Mouse (Mus musculus) ES-Bruce4 (cell line): Measurements from ENCODE around the gene Rhobtb1.

Source experiments
- CTCF ChIP-seq: IDR thresholded peaks from one replicate; pipeline ENCODE4 v1.8.1; 2011; ENCODE audit warnings: low read depth, low read length
- EP300 ChIP-seq: IDR thresholded peaks from 2 replicates; pipeline ENCODE4 v1.6.1; 2011; ENCODE audit warnings: low read depth, low read length; ENCODE audit not compliant: insufficient read depth
- POLR2A ChIP-seq: IDR thresholded peaks from one replicate; pipeline ENCODE4 v1.8.1; 2011; ENCODE audit warnings: low read length; ENCODE audit not compliant: insufficient read depth

DNA sequence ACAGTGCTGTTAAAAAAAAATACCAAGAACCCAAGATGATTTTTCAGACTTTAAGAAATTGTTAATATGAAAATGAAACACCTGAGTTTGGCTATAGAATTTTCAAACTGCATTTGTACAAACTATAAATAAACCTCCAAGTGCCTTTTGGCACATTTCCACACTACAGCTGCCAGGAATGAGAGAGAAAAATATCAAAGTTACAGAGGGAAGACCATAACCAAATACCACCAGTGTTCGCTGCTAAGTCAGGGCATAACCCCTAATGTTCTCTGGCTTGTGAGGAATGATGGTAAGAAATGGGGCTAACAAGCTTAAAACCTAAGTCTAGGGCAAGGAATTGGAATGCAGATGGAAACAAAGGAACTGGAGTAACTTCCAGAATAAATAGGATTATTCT is 31.8 kb upstream of the Rhobtb1 start:
- TF ChIP-seq POLR2A: no peak
- no peak for TF ChIP-seq CTCF
- no peak for TF ChIP-seq EP300
